Mouse (Mus musculus): ENCODE results near the gene Ptch1. TPM values are rescaled to one million over a fixed set of nuclear protein-coding genes. Genes with fewer than 3 reads are reported as not detected.

Ptch1 gene
- polyA plus RNA-seq, 1 experiment from 2014 or later: 2.5 TPM

- peaks cover 10% of the 10 kb centered on the region; the same call in 1 of the 2 replicates for H3K4me1 ChIP-seq (ENCODE audit: insufficient read depth)
- DNase-seq (no peak), ATAC-seq (no peak)
- no peak overlapping the region for H3K4me2 ChIP-seq (ENCODE audit: low read depth, low read length)
- no peaks in the 10 kb centered on the region for H3K27me3 ChIP-seq (ENCODE audit: insufficient read depth, low read length)
- H3K4me3 ChIP-seq (ENCODE audit: low read depth, low read length): no peak overlapping the region
- H3K9ac ChIP-seq (replicated peaks): no peak overlapping the region
- H3K27ac ChIP-seq (ENCODE audit: low read depth): no peak overlapping the region
- WGBS (ENCODE audit: insufficient replicate concordance): 85% methylated on average over 9 of the region's 9 CpGs
- TF ChIP-seq CTCF (IDR thresholded peaks at IDR 0.05; ENCODE audit: low read depth): no peak
- no peak for TF ChIP-seq EP300 (IDR thresholded peaks at IDR 0.05; ENCODE audit: low read depth)
- H3K9me3 ChIP-seq (ENCODE audit: low read length): no peaks in the 10 kb centered on the region
- H3K36me3 ChIP-seq (replicated peaks; ENCODE audit: insufficient read depth, low read length): peaks cover 64% of the 10 kb centered on the region
These were observed 42.5 kb downstream of the Ptch1 start for GRCm38 (mm10) chr13:63530857-63531256.

- TF ChIP-seq CTCF (IDR thresholded peaks at IDR 0.05; ENCODE audit: low read depth) (no peak), EP300 (IDR thresholded peaks at IDR 0.05; ENCODE audit: low read depth) (no peak)
- Histone ChIP-seq H3K27me3 (ENCODE audit: insufficient read depth, low read length) (no peaks in the 10 kb centered on the region), H3K27ac (ENCODE audit: low read depth) (no peak overlapping the region), H3K36me3 (replicated peaks; ENCODE audit: insufficient read depth, low read length) (peaks cover 66% of the 10 kb centered on the region), H3K4me3 (ENCODE audit: low read depth, low read length) (no peak overlapping the region), H3K9ac (replicated peaks) (no peak overlapping the region), H3K4me2 (ENCODE audit: low read depth, low read length) (no peak overlapping the region), H3K9me3 (ENCODE audit: low read length) (no peaks in the 10 kb centered on the region), H3K4me1 (ENCODE audit: insufficient read depth) (peaks cover 10% of the 10 kb centered on the region; the same call in 1 of the 2 replicates)
- DNase-seq (no peak), ATAC-seq (no peak)
- WGBS (ENCODE audit: insufficient replicate concordance): 76% methylated on average over 3 of the region's 3 CpGs
These were observed 43.0 kb downstream of the Ptch1 start for GRCm38 (mm10) chr13:63530371-63530764.

- Histone ChIP-seq H3K36me3 (replicated peaks; ENCODE audit: insufficient read depth, low read length) (peaks cover 65% of the 10 kb centered on the region), H3K27me3 (ENCODE audit: insufficient read depth, low read length) (no peaks in the 10 kb centered on the region), H3K4me3 (ENCODE audit: low read depth, low read length) (no peak overlapping the region), H3K27ac (ENCODE audit: low read depth) (no peak overlapping the region), H3K4me2 (ENCODE audit: low read depth, low read length) (no peak overlapping the region), H3K4me1 (ENCODE audit: insufficient read depth) (peaks cover 10% of the 10 kb centered on the region; the same call in 1 of the 2 replicates), H3K9ac (replicated peaks) (no peak overlapping the region), H3K9me3 (ENCODE audit: low read length) (no peaks in the 10 kb centered on the region)
- TF ChIP-seq CTCF (IDR thresholded peaks at IDR 0.05; ENCODE audit: low read depth): no peak
- WGBS (ENCODE audit: insufficient replicate concordance): 67% methylated on average over 3 of the region's 3 CpGs
- DNase-seq: no peak
- ATAC-seq: no peak
These were observed 43.6 kb downstream of the Ptch1 start for GRCm38 (mm10) chr13:63529602-63530370.

- H3K27ac ChIP-seq (ENCODE audit: low read depth): peak overlapping the region; percentile 39; the same call in 1 of the 2 replicates
These were observed 44.5 kb downstream of the Ptch1 start for GRCm38 (mm10) chr13:63528852-63529251.

GRCm38 (mm10) chr13:63528164-63528675 lies 45.2 kb downstream of the Ptch1 start:
- 23% methylated on average over 5 of the region's 5 CpGs for WGBS (ENCODE audit: insufficient replicate concordance)
- Histone ChIP-seq H3K4me2 (ENCODE audit: low read depth, low read length) (no peak overlapping the region), H3K9me3 (ENCODE audit: low read length) (no peaks in the 10 kb centered on the region), H3K4me1 (ENCODE audit: insufficient read depth) (peaks cover 10% of the 10 kb centered on the region; the same call in 1 of the 2 replicates), H3K9ac (replicated peaks) (no peak overlapping the region), H3K27me3 (ENCODE audit: insufficient read depth, low read length) (no peaks in the 10 kb centered on the region), H3K27ac (ENCODE audit: low read depth) (peak overlapping the region; percentile 19; the same call in 1 of the 2 replicates), H3K4me3 (ENCODE audit: low read depth, low read length) (no peak overlapping the region), H3K36me3 (replicated peaks; ENCODE audit: insufficient read depth, low read length) (peaks cover 59% of the 10 kb centered on the region)
- ATAC-seq: peak; percentile 87
- TF ChIP-seq EP300 (IDR thresholded peaks at IDR 0.05; ENCODE audit: low read depth): no peak
- no peak for TF ChIP-seq CTCF (IDR thresholded peaks at IDR 0.05; ENCODE audit: low read depth)
- DNase-seq: peak; percentile 67

More at GRCm38 (mm10) chr13:63528852-63529251, 44.5 kb downstream of the Ptch1 start:
- H3K4me3 ChIP-seq (ENCODE audit: low read depth, low read length): no peak overlapping the region
- peaks cover 65% of the 10 kb centered on the region for H3K36me3 ChIP-seq (replicated peaks; ENCODE audit: insufficient read depth, low read length)
- 29% methylated on average over 2 of the region's 2 CpGs for WGBS (ENCODE audit: insufficient replicate concordance)
- H3K4me2 ChIP-seq (ENCODE audit: low read depth, low read length): no peak overlapping the region
- H3K9ac ChIP-seq (replicated peaks): no peak overlapping the region
- H3K27me3 ChIP-seq (ENCODE audit: insufficient read depth, low read length): no peaks in the 10 kb centered on the region
- no peaks in the 10 kb centered on the region for H3K9me3 ChIP-seq (ENCODE audit: low read length)
- TF ChIP-seq CTCF (IDR thresholded peaks at IDR 0.05; ENCODE audit: low read depth) (no peak), EP300 (IDR thresholded peaks at IDR 0.05; ENCODE audit: low read depth) (no peak)
- ATAC-seq (no peak), DNase-seq (no peak)
- H3K4me1 ChIP-seq (ENCODE audit: insufficient read depth): peaks cover 10% of the 10 kb centered on the region; the same call in 1 of the 2 replicates

- 74% methylated on average over 11 of the region's 11 CpGs for WGBS (ENCODE audit: insufficient replicate concordance)
- ATAC-seq (no peak), DNase-seq (no peak)
- TF ChIP-seq EP300 (IDR thresholded peaks at IDR 0.05; ENCODE audit: low read depth) (no peak), CTCF (IDR thresholded peaks at IDR 0.05; ENCODE audit: low read depth) (no peak)
- H3K27ac ChIP-seq (ENCODE audit: low read depth): no peak overlapping the region
- no peaks in the 10 kb centered on the region for H3K27me3 ChIP-seq (ENCODE audit: insufficient read depth, low read length)
- H3K36me3 ChIP-seq (replicated peaks; ENCODE audit: insufficient read depth, low read length): peaks cover 48% of the 10 kb centered on the region
- H3K9ac ChIP-seq (replicated peaks): no peak overlapping the region
- no peak overlapping the region for H3K4me3 ChIP-seq (ENCODE audit: low read depth, low read length)
- no peaks in the 10 kb centered on the region for H3K9me3 ChIP-seq (ENCODE audit: low read length)
- H3K4me2 ChIP-seq (ENCODE audit: low read depth, low read length): no peak overlapping the region
- peaks cover 10% of the 10 kb centered on the region; the same call in 1 of the 2 replicates for H3K4me1 ChIP-seq (ENCODE audit: insufficient read depth)
These were observed 47.7 kb downstream of the Ptch1 start for GRCm38 (mm10) chr13:63525571-63526197.

Measured in liver, postnatal 0 days (tissue).